Mouse (Mus musculus): Measurements from ENCODE around the gene Tnc. TPM values are rescaled to one million over a fixed set of nuclear protein-coding genes. Genes with fewer than 3 reads are reported as not detected.

The Tnc gene
- total and polyA plus RNA-seq, 2 experiments from 2014 or later, result 37.7 to 166 TPM

DNA sequence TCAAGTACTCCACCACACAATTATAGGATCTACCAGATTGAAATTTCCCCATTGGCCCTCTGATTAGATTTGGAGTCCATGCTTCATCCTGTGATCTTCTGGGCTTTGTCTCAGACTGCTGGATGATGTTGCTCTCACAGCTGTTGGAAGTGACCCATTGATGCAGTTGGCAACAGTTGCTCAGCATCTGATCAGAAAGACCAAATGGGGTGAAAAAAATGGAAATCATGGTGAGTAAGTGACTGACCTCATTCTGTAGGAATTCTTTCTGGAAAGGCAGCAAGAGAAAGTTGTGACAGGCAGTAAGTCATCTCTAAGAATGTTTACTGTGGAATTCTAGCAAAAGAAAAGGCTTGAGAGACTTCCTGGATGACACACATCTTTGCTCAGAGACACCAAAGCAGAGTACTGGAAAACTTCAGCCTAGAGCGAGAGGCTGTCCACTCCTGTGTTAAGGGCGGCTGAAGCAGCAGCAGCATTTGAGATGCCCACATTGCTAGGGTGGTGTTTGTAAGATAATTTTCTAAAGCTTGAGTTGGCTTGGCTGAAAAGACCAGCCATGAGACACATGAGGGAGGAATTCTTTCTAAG, 31.3 kb upstream of the Tnc start:
- WGBS, result 97% methylated on average over 2 of the region's 2 CpGs
- no peak overlapping the region for H3K4me3 ChIP-seq (ENCODE audit: low read length)
- DNase-seq (ENCODE audit: low spot score) (peak; percentile 5), ATAC-seq (no peak)
- no peaks in the 10 kb centered on the region for H3K4me1 ChIP-seq (ENCODE audit: insufficient read depth, low read length)
- TF ChIP-seq CTCF (IDR thresholded peaks at IDR 0.05; ENCODE audit: low read depth), result no peak
- no peaks in the 10 kb centered on the region for H3K9me3 ChIP-seq (ENCODE audit: low read length)
- H3K27me3 ChIP-seq (ENCODE audit: insufficient read depth, low read length), result no peaks in the 10 kb centered on the region
- no peaks in the 10 kb centered on the region for H3K36me3 ChIP-seq (ENCODE audit: insufficient read depth, low read length)
- no peak overlapping the region for H3K4me2 ChIP-seq (ENCODE audit: low read depth, low read length)
- H3K9ac ChIP-seq (replicated peaks; ENCODE audit: low read length), result no peak overlapping the region
- no peak overlapping the region for H3K27ac ChIP-seq

DNA sequence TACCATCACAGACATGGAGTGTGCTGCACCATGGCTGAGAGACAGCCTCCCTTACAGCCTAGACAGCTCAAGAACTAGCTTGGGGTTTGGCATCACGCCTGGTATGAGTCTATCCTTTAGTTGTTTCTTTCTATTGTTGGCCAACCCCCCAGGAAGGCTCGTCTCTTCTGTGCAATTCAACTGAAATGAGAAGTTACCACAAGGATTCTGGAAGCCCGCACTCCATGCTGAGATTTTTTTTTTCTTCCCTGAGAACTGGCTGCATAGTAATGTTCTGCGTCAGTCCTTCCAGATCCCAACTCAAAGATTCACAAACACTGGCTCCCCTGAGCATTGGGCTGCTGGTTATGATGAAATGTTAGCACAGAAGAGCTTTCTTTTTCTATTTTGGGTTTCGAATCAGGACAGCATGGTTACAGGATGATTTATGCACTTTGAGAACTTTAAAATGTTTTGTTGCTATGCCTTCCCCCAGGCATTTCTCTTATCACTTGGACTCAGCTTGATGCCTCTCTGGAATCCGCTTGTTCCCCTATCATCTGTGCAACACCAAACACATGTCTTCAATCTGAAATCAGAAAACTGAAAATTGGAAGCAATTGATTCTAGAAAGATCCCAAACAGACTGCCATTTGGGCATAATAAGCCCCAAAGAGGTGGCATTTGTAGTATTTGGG, 29.7 kb upstream of the Tnc start:
- no peak overlapping the region for H3K27ac ChIP-seq
- peak; percentile 56; the same call in 1 of the 2 replicates for ATAC-seq

DNA sequence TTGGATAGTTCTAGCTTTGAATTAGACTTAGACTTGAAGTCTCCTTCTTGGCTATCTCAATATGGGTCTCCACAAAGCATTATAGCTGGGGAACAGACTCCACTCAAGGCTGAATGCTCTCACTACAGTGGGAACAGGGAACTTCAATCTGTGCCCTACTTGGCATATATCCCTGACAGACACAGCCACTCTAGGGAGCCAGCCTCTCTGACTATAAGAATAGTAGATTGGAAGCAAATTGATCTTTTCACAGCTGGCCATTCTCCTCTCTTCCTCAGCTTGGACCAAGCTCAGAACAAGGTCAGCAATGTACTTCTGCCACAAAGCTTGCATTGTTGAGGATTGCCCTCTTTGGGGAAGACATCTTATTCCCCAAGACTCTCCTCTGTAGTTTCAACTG, 27.9 kb upstream of the Tnc start:
- DNase-seq (ENCODE audit: low spot score), result peak; percentile 60
- Histone ChIP-seq H3K4me1 (ENCODE audit: insufficient read depth, low read length) (no peaks in the 10 kb centered on the region), H3K4me2 (ENCODE audit: low read depth, low read length) (no peak overlapping the region), H3K9ac (replicated peaks; ENCODE audit: low read length) (no peak overlapping the region), H3K36me3 (ENCODE audit: insufficient read depth, low read length) (no peaks in the 10 kb centered on the region), H3K9me3 (ENCODE audit: low read length) (no peaks in the 10 kb centered on the region), H3K27me3 (ENCODE audit: insufficient read depth, low read length) (no peaks in the 10 kb centered on the region), H3K4me3 (ENCODE audit: low read length) (no peak overlapping the region), H3K27ac (no peak overlapping the region; the same call in 1 of the 2 replicates)
- ATAC-seq, result peak; percentile 94
- TF ChIP-seq CTCF (IDR thresholded peaks at IDR 0.05; ENCODE audit: low read depth), result no peak

More for the DNA sequence above, 29.7 kb upstream of the Tnc start:
- no peak overlapping the region for H3K9ac ChIP-seq (replicated peaks; ENCODE audit: low read length)
- H3K4me2 ChIP-seq (ENCODE audit: low read depth, low read length), result no peak overlapping the region
- no peaks in the 10 kb centered on the region for H3K27me3 ChIP-seq (ENCODE audit: insufficient read depth, low read length)
- H3K9me3 ChIP-seq (ENCODE audit: low read length), result no peaks in the 10 kb centered on the region
- H3K4me1 ChIP-seq (ENCODE audit: insufficient read depth, low read length), result no peaks in the 10 kb centered on the region
- 60% methylated on average over 6 of the region's 6 CpGs for WGBS
- TF ChIP-seq CTCF (IDR thresholded peaks at IDR 0.05; ENCODE audit: low read depth), result no peak
- no peak overlapping the region for H3K4me3 ChIP-seq (ENCODE audit: low read length)
- no peaks in the 10 kb centered on the region for H3K36me3 ChIP-seq (ENCODE audit: insufficient read depth, low read length)
- DNase-seq (ENCODE audit: low spot score), result peak; percentile 33

- Histone ChIP-seq H3K4me1 (ENCODE audit: insufficient read depth, low read length) (no peaks in the 10 kb centered on the region), H3K4me3 (ENCODE audit: low read length) (no peak overlapping the region), H3K9ac (replicated peaks; ENCODE audit: low read length) (no peak overlapping the region), H3K27ac (no peak overlapping the region), H3K36me3 (ENCODE audit: insufficient read depth, low read length) (no peaks in the 10 kb centered on the region), H3K4me2 (ENCODE audit: low read depth, low read length) (no peak overlapping the region), H3K27me3 (ENCODE audit: insufficient read depth, low read length) (no peaks in the 10 kb centered on the region), H3K9me3 (ENCODE audit: low read length) (no peaks in the 10 kb centered on the region)
- TF ChIP-seq CTCF (IDR thresholded peaks at IDR 0.05; ENCODE audit: low read depth), result no peak
- DNase-seq (ENCODE audit: low spot score) (no peak), ATAC-seq (no peak)
- WGBS, result 87% methylated on average over 7 of the region's 7 CpGs
Observed at GRCm38 (mm10) chr4:64067394-64067793, 20.6 kb upstream of the Tnc start.

- no peaks in the 10 kb centered on the region for H3K4me1 ChIP-seq (ENCODE audit: insufficient read depth, low read length)
- H3K27ac ChIP-seq, result no peak overlapping the region
- H3K9me3 ChIP-seq (ENCODE audit: low read length), result no peaks in the 10 kb centered on the region
- DNase-seq (ENCODE audit: low spot score) (no peak), ATAC-seq (no peak)
- H3K9ac ChIP-seq (replicated peaks; ENCODE audit: low read length), result no peak overlapping the region
- WGBS, result 40% methylated on average over 10 of the region's 10 CpGs
- no peaks in the 10 kb centered on the region for H3K27me3 ChIP-seq (ENCODE audit: insufficient read depth, low read length)
- no peaks in the 10 kb centered on the region for H3K36me3 ChIP-seq (ENCODE audit: insufficient read depth, low read length)
- no peak overlapping the region for H3K4me3 ChIP-seq (ENCODE audit: low read length)
- peak overlapping the region; percentile 6; the same call in 1 of the 2 replicates for H3K4me2 ChIP-seq (ENCODE audit: low read depth, low read length)
- no peak for TF ChIP-seq CTCF (IDR thresholded peaks at IDR 0.05; ENCODE audit: low read depth)
Observed at GRCm38 (mm10) chr4:64065266-64065665, 18.5 kb upstream of the Tnc start.

DNA sequence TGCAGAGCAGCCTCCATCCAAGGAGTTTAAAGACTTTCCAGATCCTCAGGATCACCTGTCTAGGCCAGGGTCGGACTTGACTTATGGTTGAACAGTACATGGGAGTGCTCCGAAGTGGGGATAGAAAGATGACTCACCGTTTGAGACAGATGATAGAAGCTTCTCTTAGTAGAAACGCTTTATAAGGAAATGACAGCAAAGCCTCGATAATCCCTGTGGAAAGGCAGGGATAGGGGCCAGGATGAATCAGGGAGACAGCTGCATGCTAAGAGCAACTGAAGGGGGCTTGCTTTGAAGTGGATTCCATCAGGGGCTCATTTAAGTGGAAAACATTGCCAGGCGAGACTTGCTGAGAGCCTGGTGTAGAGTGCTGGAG, 12.0 kb upstream of the Tnc start:
- H3K36me3 ChIP-seq (ENCODE audit: insufficient read depth, low read length), result no peaks in the 10 kb centered on the region
- no peak overlapping the region for H3K9ac ChIP-seq (replicated peaks; ENCODE audit: low read length)
- no peaks in the 10 kb centered on the region for H3K4me1 ChIP-seq (ENCODE audit: insufficient read depth, low read length)
- DNase-seq (ENCODE audit: low spot score), result peak; percentile 25
- no peak overlapping the region for H3K4me2 ChIP-seq (ENCODE audit: low read depth, low read length)
- H3K4me3 ChIP-seq (ENCODE audit: low read length), result no peak overlapping the region
- no peak for ATAC-seq
- no peaks in the 10 kb centered on the region for H3K9me3 ChIP-seq (ENCODE audit: low read length)
- no peaks in the 10 kb centered on the region for H3K27me3 ChIP-seq (ENCODE audit: insufficient read depth, low read length)
- H3K27ac ChIP-seq, result no peak overlapping the region
- WGBS, result 63% methylated on average over 6 of the region's 6 CpGs
- no peak for TF ChIP-seq CTCF (IDR thresholded peaks at IDR 0.05; ENCODE audit: low read depth)
